Mouse (Mus musculus) embryonic facial prominence, embryonic 15.5 days (tissue): ENCODE measurements around the gene AK157302. TPM values are rescaled to one million over a fixed set of nuclear protein-coding genes. Genes with fewer than 3 reads are reported as not detected.
"Not testable (repeated sequence)": the region's sequence is repeated elsewhere in the genome, so short reads cannot be mapped to it uniquely, and the experiment has no call there.

Source experiments
- ATAC-seq: fragments of 200-750 bp; cut with Nextera tagmentation; 2 replicates; pipeline ENCODE4 v1.8.0; 2017; ENCODE audit warnings: low read depth, moderate TSS enrichment; ENCODE audit not compliant: insufficient number of reproducible peaks, low FRiP score, low TSS enrichment
- H3K27ac ChIP-seq: fragments of 300-500 bp; sonication (generic); replicated peaks from 2 replicates; pipeline ENCODE4 v1.5.1; 2015; ENCODE audit warnings: mild to moderate bottlenecking, inconsistent platforms
- H3K27me3 ChIP-seq: fragments of 300-500 bp; sonication (generic); 2 replicates; pipeline ENCODE4 v1.6.1; 2015; ENCODE audit warnings: inconsistent platforms
- H3K36me3 ChIP-seq: fragments of 300-500 bp; sonication (generic); 2 replicates; pipeline ENCODE4 v1.6.1; 2015; ENCODE audit warnings: mild to moderate bottlenecking, inconsistent platforms
- H3K4me1 ChIP-seq: fragments of 300-500 bp; sonication (generic); 2 replicates; pipeline ENCODE4 v1.6.1; 2015; ENCODE audit warnings: inconsistent platforms
- H3K4me2 ChIP-seq: fragments of 300-500 bp; sonication (generic); replicated peaks from 2 replicates; pipeline ENCODE4 v1.6.1; 2015; ENCODE audit warnings: mild to moderate bottlenecking, inconsistent platforms
- H3K4me3 ChIP-seq: fragments of 300-500 bp; sonication (generic); replicated peaks from 2 replicates; pipeline ENCODE4 v1.5.1; 2015; ENCODE audit warnings: mild to moderate bottlenecking, inconsistent platforms
- H3K9ac ChIP-seq: fragments of 300-500 bp; sonication (generic); 2 replicates; pipeline ENCODE4 v1.6.1; 2015; ENCODE audit warnings: inconsistent platforms
- H3K9me3 ChIP-seq: fragments of 300-500 bp; sonication (generic); replicated peaks from 2 replicates; pipeline ENCODE4 v1.6.1; 2016; ENCODE audit warnings: inconsistent platforms
- whole genome bisulfite sequencing: fragments of 180-500 bp; shearing (Covaris S2); methylation state at CpG from one replicate; pipeline ENCODE4 v1.1.7; 2015; 5-methylcytosine and 5-hydroxymethylcytosine counted together
- polyA plus RNA-seq: library from polyadenylated mRNA; unstranded; fragments of >200 nt; fragmentation: Nextera tagmentation; extraction: Ambion mirVana; gene quantifications from 2 replicates; pipeline ENCODE4 v1.2.1, GENCODE M21; 2015

AK157302 gene
- polyA plus RNA-seq, 1 experiment from 2014 or later: 0.37 TPM

- WGBS: 24% methylated on average over 9 of the region's 9 CpGs
- Histone ChIP-seq H3K9me3 (no peaks in the 10 kb centered on the region), H3K9ac (no peak overlapping the region), H3K27me3 (no peaks in the 10 kb centered on the region; the same call in 1 of the 2 replicates), H3K4me1 (0 out of 2 replicates have a peak, but pooled peaks cover 4% of the 10 kb centered on the region), H3K36me3 (no peaks in the 10 kb centered on the region), H3K27ac (no peak overlapping the region), H3K4me3 (peak overlapping the region; percentile 63), H3K4me2 (peak overlapping the region; percentile 88)
- no peak for ATAC-seq
Observed at GRCm38 (mm10) chr13:21469097-21469496, 25.9 kb upstream of the AK157302 start.

GRCm38 (mm10) chr13:21472427-21472826, 22.6 kb upstream of the AK157302 start:
- 0 out of 2 replicates have a peak, but pooled peaks cover 4% of the 10 kb centered on the region for H3K4me1 ChIP-seq
- no peaks in the 10 kb centered on the region for H3K36me3 ChIP-seq
- no peak for ATAC-seq
- H3K27ac ChIP-seq: no peak overlapping the region
- H3K4me2 ChIP-seq: no peak overlapping the region
- no peaks in the 10 kb centered on the region; the same call in 1 of the 2 replicates for H3K27me3 ChIP-seq
- no peak overlapping the region for H3K4me3 ChIP-seq
- WGBS: 26% methylated on average over 4 of the region's 4 CpGs
- no peak overlapping the region for H3K9ac ChIP-seq
- H3K9me3 ChIP-seq: no peaks in the 10 kb centered on the region

DNA sequence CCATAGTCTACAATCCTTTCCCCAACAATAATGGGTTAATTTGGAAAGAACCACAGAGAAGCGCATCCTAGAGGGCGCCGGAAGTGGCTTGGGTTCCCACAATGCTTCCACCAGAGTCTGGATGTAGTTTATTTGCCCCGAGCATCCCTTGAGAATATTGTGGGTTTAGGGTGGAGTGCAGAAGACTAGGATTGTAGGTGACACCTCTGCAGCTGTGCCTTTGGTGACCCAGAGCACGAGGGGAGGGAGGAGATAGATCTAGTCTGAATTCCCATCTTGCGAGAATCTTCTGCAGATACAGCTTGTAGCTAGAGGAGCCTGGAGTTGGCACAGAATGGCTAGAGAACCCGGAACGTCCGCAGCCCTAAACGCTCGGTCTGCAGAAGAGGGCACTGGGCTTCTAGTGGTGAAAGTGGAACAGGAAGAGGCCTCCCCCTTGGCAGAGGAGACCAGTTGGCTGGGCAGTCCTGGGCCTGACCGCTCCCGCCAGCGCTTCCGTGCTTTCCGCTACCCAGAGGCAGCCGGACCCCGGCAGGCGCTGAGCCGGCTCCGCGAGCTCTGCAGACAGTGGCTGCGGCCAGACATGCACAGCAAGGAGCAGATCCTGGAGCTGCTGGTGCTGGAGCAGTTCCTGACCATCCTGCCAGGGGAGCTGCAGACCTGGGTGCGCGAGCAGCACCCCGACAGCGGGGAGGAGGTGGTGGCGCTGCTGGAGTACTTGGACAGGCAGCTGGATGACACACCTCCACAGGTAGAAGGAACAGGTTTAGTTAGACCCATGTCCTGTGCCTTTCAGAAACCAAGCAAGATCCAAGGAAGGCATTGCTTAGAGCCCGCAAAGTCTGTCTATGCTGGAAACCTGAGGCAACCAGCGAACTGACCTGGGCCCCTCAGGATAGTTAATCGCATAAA, 16.0 kb upstream of the AK157302 start, which contains the start of the genes Zkscan4 and Gm10065:
Gene Zkscan4, plus strand, starts transcription at position 149 of the 912 bp plus-strand sequence.
Gene Gm10065, minus strand, starts transcription at position 683 of the 912 bp plus-strand sequence.
- H3K4me1 ChIP-seq, H3K36me3 ChIP-seq, H3K27me3 ChIP-seq, H3K9me3 ChIP-seq: not testable (repeated sequence)
- WGBS: 2% methylated on average over 31 of the region's 31 CpGs
- Histone ChIP-seq H3K4me2 (peak within 1 kb of the TSS; percentile 56), H3K9ac (peak within 1 kb of the TSS; percentile 33), H3K27ac (peak within 1 kb of the TSS; percentile 78), H3K4me3 (peak within 1 kb of the TSS; percentile 56)
- ATAC-seq: peak; percentile 78

- 90% methylated on average over 1 of the region's 1 CpGs for WGBS
- no peak for ATAC-seq
- H3K27ac ChIP-seq: no peak overlapping the region
Observed at GRCm38 (mm10) chr13:21486881-21487280, 8.1 kb upstream of the AK157302 start.

GRCm38 (mm10) chr13:21492847-21493246, 2.2 kb upstream of the AK157302 start:
- no peak for ATAC-seq
- H3K36me3 ChIP-seq: no peaks in the 10 kb centered on the region
- H3K4me3 ChIP-seq: no peak overlapping the region
- 85% methylated on average over 5 of the region's 5 CpGs for WGBS
- no peaks in the 10 kb centered on the region for H3K9me3 ChIP-seq
- H3K4me1 ChIP-seq: no peaks in the 10 kb centered on the region
- no peaks in the 10 kb centered on the region for H3K27me3 ChIP-seq
- H3K27ac ChIP-seq: no peak overlapping the region
- H3K9ac ChIP-seq: no peak overlapping the region
- H3K4me2 ChIP-seq: no peak overlapping the region

More at GRCm38 (mm10) chr13:21486881-21487280, 8.1 kb upstream of the AK157302 start:
- peaks cover 10% of the 10 kb centered on the region; the same call in 1 of the 2 replicates for H3K36me3 ChIP-seq
- no peaks in the 10 kb centered on the region for H3K4me1 ChIP-seq
- H3K4me2 ChIP-seq: no peak overlapping the region
- 0 out of 2 replicates have a peak, but pooled peaks cover 4% of the 10 kb centered on the region for H3K9me3 ChIP-seq
- no peak overlapping the region for H3K4me3 ChIP-seq
- no peaks in the 10 kb centered on the region for H3K27me3 ChIP-seq
- no peak overlapping the region for H3K9ac ChIP-seq

DNA sequence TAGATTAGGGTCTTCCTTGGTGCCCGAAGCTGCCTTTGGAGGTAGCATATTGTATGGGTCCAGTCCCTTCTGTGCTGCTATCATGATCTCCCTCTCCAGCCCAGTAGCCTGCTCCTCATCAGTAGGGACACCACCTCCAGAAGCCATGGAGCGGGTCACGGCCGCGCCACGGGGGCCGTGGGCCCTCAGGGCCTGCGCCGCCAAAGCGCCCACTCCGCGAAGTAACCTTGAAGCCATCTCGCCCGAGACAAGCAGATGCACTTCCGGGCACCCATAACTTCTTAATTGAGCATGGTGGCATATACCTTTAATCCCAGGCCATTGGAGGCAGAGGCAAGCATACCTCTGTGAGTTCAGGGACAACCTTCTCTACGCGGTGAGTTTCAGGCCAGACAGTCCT, 6.2 kb downstream of the AK157302 start, which contains the start of gene Gm11273:
Gene Gm11273, minus strand, starts transcription at position 237 of the 400 bp plus-strand sequence.
- H3K4me3 ChIP-seq, H3K36me3 ChIP-seq, ATAC-seq, H3K27ac ChIP-seq, H3K9ac ChIP-seq, H3K9me3 ChIP-seq, H3K27me3 ChIP-seq, H3K4me1 ChIP-seq, H3K4me2 ChIP-seq: not testable (repeated sequence)
- WGBS: 89% methylated on average over 17 of the region's 17 CpGs

GRCm38 (mm10) chr13:21502296-21502695, 7.3 kb downstream of the AK157302 start:
- Histone ChIP-seq H3K4me2 (no peak overlapping the region), H3K27me3 (no peaks in the 10 kb centered on the region), H3K4me3 (no peak overlapping the region), H3K9me3 (no peaks in the 10 kb centered on the region), H3K36me3 (no peaks in the 10 kb centered on the region), H3K4me1 (no peaks in the 10 kb centered on the region), H3K9ac (no peak overlapping the region), H3K27ac (no peak overlapping the region)
- 88% methylated on average over 5 of the region's 5 CpGs for WGBS
- no peak for ATAC-seq

GRCm38 (mm10) chr13:21506221-21506649, 11.2 kb downstream of the AK157302 start:
- Histone ChIP-seq H3K4me2 (peak overlapping the region; percentile 56), H3K4me3 (peak overlapping the region; percentile 63), H3K4me1 (no peaks in the 10 kb centered on the region), H3K27me3 (no peaks in the 10 kb centered on the region), H3K27ac (peak overlapping the region; percentile 91), H3K36me3 (no peaks in the 10 kb centered on the region), H3K9me3 (no peaks in the 10 kb centered on the region), H3K9ac (peak overlapping the region; percentile 33; the same call in 1 of the 2 replicates)
- under 1% methylated on average over 21 of the region's 21 CpGs for WGBS
- ATAC-seq: peak; percentile 99

DNA sequence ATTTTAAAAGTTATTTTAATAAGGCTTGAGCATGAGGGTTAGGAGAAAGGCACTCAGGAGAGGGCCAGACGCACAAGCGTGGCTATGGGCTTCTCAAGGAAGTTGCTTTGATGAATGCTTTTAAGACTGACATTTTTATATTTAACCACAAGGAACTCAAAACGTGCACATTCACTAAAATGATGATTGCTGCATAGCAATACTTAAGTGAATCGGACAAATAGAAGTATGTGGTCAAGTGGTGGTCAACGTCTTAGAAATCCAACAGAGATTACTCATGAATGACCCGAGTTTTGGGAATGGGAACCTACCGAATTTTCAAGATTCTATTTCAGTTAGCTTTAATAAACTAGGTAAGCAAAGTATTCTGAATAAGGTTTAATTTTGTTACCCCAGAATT, 35.1 kb downstream of the AK157302 start:
- Histone ChIP-seq H3K27me3 (no peaks in the 10 kb centered on the region), H3K4me1 (no peaks in the 10 kb centered on the region), H3K4me2 (peak overlapping the region; percentile 59), H3K9ac (no peak overlapping the region), H3K4me3 (peak overlapping the region; percentile 91), H3K27ac (no peak overlapping the region), H3K9me3 (no peaks in the 10 kb centered on the region), H3K36me3 (peaks cover 16% of the 10 kb centered on the region)
- ATAC-seq: no peak
- WGBS: 46% methylated on average over 7 of the region's 7 CpGs

- Histone ChIP-seq H3K9me3 (no peaks in the 10 kb centered on the region), H3K4me3 (peak within 1 kb of the TSS; percentile 91), H3K27ac (peak within 1 kb of the TSS; percentile 96), H3K27me3 (no peaks in the 10 kb centered on the region), H3K4me2 (peak within 1 kb of the TSS; percentile 59), H3K9ac (peak within 1 kb of the TSS; percentile 98), H3K36me3 (peaks cover 12% of the 10 kb centered on the region), H3K4me1 (no peaks in the 10 kb centered on the region)
- WGBS: under 1% methylated on average over 39 of the region's 39 CpGs
- peak; percentile 97 for ATAC-seq
Observed at GRCm38 (mm10) chr13:21530781-21531201, 35.8 kb downstream of the AK157302 start, which contains the start of gene Zkscan8. Gene Zkscan8 (minus strand): TSS chr13:21531120.

DNA sequence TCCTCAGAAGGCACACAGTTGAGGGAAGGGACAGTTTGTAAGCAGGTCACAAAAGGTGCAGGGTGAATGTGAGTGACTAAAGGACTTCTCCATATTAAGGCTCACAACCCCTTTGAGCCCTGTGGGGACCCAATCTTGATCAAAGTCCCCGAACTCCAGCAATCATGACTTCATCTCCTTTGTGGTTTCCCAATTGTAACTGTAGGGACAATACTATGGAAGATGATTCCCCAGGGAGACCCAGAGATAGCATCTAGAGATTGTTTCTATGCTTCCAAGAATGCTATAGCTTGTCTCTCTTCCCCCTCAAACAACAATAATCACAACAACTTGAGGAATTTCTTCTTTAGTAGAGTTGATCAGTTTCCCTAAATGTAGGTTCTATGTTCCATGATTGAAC, 47.7 kb downstream of the AK157302 start, which contains the start of gene Olfr1366:
Gene Olfr1366, minus strand, starts transcription at position 101 of the 400 bp plus-strand sequence.
- ATAC-seq: no peak
- 72% methylated on average over 1 of the region's 1 CpGs for WGBS
- H3K4me3 ChIP-seq: no peak within 1 kb of the TSS
- H3K27ac ChIP-seq: no peak within 1 kb of the TSS
- no peaks in the 10 kb centered on the region for H3K4me1 ChIP-seq
- H3K9me3 ChIP-seq: no peaks in the 10 kb centered on the region
- no peaks in the 10 kb centered on the region for H3K27me3 ChIP-seq
- no peaks in the 10 kb centered on the region for H3K36me3 ChIP-seq
- no peak within 1 kb of the TSS for H3K9ac ChIP-seq
- no peak within 1 kb of the TSS for H3K4me2 ChIP-seq
